In genomic region chr19:6132171-6132827, GRCm38 (mm10) we compare ENCODE assay signal across 18 mouse cellular contexts. TPM values are rescaled to one million over a fixed set of nuclear protein-coding genes. Genes with fewer than 3 reads are reported as not detected.
A peak's percentile ranks its signal among the peaks of the same experiment; 100 is the strongest.
DNase-seq lines count a peak whose midpoint lies in the region; ATAC-seq lines count a peak whose summit lies in the region.
"Had no signal": no experiment of that assay in that cellular context is flagged by ENCODE, and none has a peak within 500 bp of the region (broad histone marks: within the 10 kb centered on the region; RNA-seq: fewer than 3 reads in every experiment).

No protein-coding gene starts in this region.

- 75% methylated on average over 7 of the region's 7 CpGs for WGBS in heart, embryonic 12.5 days
- WGBS in neural tube, embryonic 15.5 days, result 74% methylated on average over 7 of the region's 7 CpGs

- H3K4me1 ChIP-seq in heart, embryonic 12.5 days (replicated peaks), result no peaks in the 10 kb centered on the region; the same call in 1 of the 2 replicates
- H3K4me1 ChIP-seq in megakaryocyte, embryonic 14.5 days, result peaks cover 33% of the 10 kb centered on the region
- H3K4me1 ChIP-seq in neural tube, embryonic 15.5 days, result peaks cover 4% of the 10 kb centered on the region

- H3K9me3 ChIP-seq in heart, embryonic 12.5 days (replicated peaks), result no peaks in the 10 kb centered on the region
- no peaks in the 10 kb centered on the region for H3K9me3 ChIP-seq in megakaryocyte, embryonic 14.5 days
- no peaks in the 10 kb centered on the region for H3K9me3 ChIP-seq in neural tube, embryonic 15.5 days (replicated peaks)
- H3K9me3 ChIP-seq: heart, embryonic 15.5 days; limb, embryonic 15.5 days had no signal

- no peak overlapping the region for H3K9ac ChIP-seq in heart, embryonic 12.5 days
- 0 out of 2 replicates have a peak overlapping the region, but pooled peaks have one; percentile 10 for H3K9ac ChIP-seq in neural tube, embryonic 15.5 days (replicated peaks)
- H3K9ac ChIP-seq: heart, embryonic 15.5 days; limb, embryonic 15.5 days had no signal

- ATAC-seq in heart, embryonic 12.5 days (ENCODE audit: insufficient number of reproducible peaks, low FRiP score), result peak; percentile 66
- ATAC-seq in megakaryocyte, adult 5-6 weeks (ENCODE audit: poor library complexity, severe bottlenecking), result no peak
- ATAC-seq in erythroblast, adult 5-6 weeks (replicated peaks; ENCODE audit: low FRiP score, poor library complexity, severe bottlenecking), result peak; percentile 75
- ATAC-seq in neural tube, embryonic 15.5 days (ENCODE audit: low FRiP score), result no peak
- ATAC-seq: intestine, postnatal 0 days had no signal

- peaks cover 26% of the 10 kb centered on the region for H3K36me3 ChIP-seq in heart, embryonic 12.5 days
- H3K36me3 ChIP-seq in megakaryocyte, embryonic 14.5 days (replicated peaks; ENCODE audit: low read length), result peaks cover 37% of the 10 kb centered on the region
- peaks cover 29% of the 10 kb centered on the region for H3K36me3 ChIP-seq in neural tube, embryonic 15.5 days

- peak overlapping the region; percentile 18 for H3K4me2 ChIP-seq in heart, embryonic 12.5 days
- H3K4me2 ChIP-seq in neural tube, embryonic 15.5 days, result no peak overlapping the region
- H3K4me2 ChIP-seq: heart, embryonic 15.5 days; limb, embryonic 15.5 days; midbrain, embryonic 11.5 days had no signal

- H3K27ac ChIP-seq in heart, embryonic 12.5 days (ENCODE audit: poor library complexity, severe bottlenecking), result 0 out of 2 replicates have a peak overlapping the region, but pooled peaks have one; percentile 5
- peak overlapping the region; percentile 9; the same call in 1 of the 2 replicates for H3K27ac ChIP-seq in neural tube, embryonic 15.5 days (replicated peaks)
- H3K27ac ChIP-seq: heart, embryonic 15.5 days; limb, embryonic 15.5 days had no signal

- no peaks in the 10 kb centered on the region for H3K27me3 ChIP-seq in heart, embryonic 12.5 days (replicated peaks)
- no peaks in the 10 kb centered on the region for H3K27me3 ChIP-seq in megakaryocyte, embryonic 14.5 days (replicated peaks)
- no peaks in the 10 kb centered on the region for H3K27me3 ChIP-seq in neural tube, embryonic 15.5 days (replicated peaks)
- H3K27me3 ChIP-seq: heart, embryonic 15.5 days; limb, embryonic 15.5 days had no signal

- intact Hi-C loops in heart, postnatal 36 days (cut with DNase I), result no loop called here

- no peak for DNase-seq in heart, postnatal 36 days
- DNase-seq in T-cell, adult 2 months (ENCODE audit: low spot score), result no peak
- no peak for DNase-seq in adrenal gland, adult 8-10 months
- DNase-seq: adrenal gland, postnatal 14 days; cerebellum, postnatal 14 days; right cerebral cortex, postnatal 4 days; thymus, adult 18-20 months had no signal

- H3K4me3 ChIP-seq in heart, embryonic 12.5 days, result no peak overlapping the region
- peak overlapping the region; percentile 20 for H3K4me3 ChIP-seq in megakaryocyte, embryonic 14.5 days (replicated peaks)
- no peak overlapping the region for H3K4me3 ChIP-seq in neural tube, embryonic 15.5 days (replicated peaks)
- H3K4me3 ChIP-seq: heart, embryonic 15.5 days; limb, embryonic 15.5 days had no signal

RNA-seq across cellular contexts. Expression of gene Snx15, which starts 4.2 kb away (rescaled TPM):
- 20.9 and 21.2 TPM in 2 replicates for polyA plus RNA-seq in heart, embryonic 12.5 days (2016; fragmentation: Nextera tagmentation; extraction: Ambion mirVana)
- 10 to 100 TPM; 12.8 to 13.3 TPM for total RNA-seq in heart, postnatal 36 days (2021)
- 138 and 337 TPM in 2 replicates for polyA plus RNA-seq in megakaryocyte, embryonic 14.5 days (2012; ENCODE audit: insufficient read depth, low replicate concordance)
- 9.9 and 13.5 TPM in 2 replicates for total RNA-seq in megakaryocyte, adult 5-6 weeks (2015)
- total RNA-seq in megakaryocyte, adult 5-6 weeks (2017), result 5.2 and 6.4 TPM in 2 replicates
- 115 and 175 TPM in 2 replicates for total RNA-seq in erythroblast, adult 5-6 weeks (2015; ENCODE audit: low replicate concordance)
- 111 and 128 TPM in 2 replicates for total RNA-seq in erythroblast, adult 5-6 weeks (2017; ENCODE audit: low replicate concordance)
- polyA plus RNA-seq in neural tube, embryonic 15.5 days (2015; fragmentation: Nextera tagmentation; extraction: Ambion mirVana), result 59.6 and 62.2 TPM in 2 replicates
- 10 to 100 TPM; 34.0 to 49.1 (median 37.8) TPM for total RNA-seq in adrenal gland, adult 8-10 months (2022)

RNA-seq across cellular contexts. Expression of gene Batf2, which starts 8.5 kb away (rescaled TPM):
- polyA plus RNA-seq in heart, embryonic 12.5 days (2016; fragmentation: Nextera tagmentation; extraction: Ambion mirVana), result 0.14 TPM in 1 of 2 replicates, not detected in the other
- total RNA-seq in heart, postnatal 36 days (2021), result under 1 TPM; 0.69 to 0.89 TPM
- 1.7 and 3.7 TPM in 2 replicates for polyA plus RNA-seq in megakaryocyte, embryonic 14.5 days (2012; ENCODE audit: insufficient read depth, low replicate concordance)
- 1.1 and 1.4 TPM in 2 replicates for total RNA-seq in megakaryocyte, adult 5-6 weeks (2015)
- total RNA-seq in megakaryocyte, adult 5-6 weeks (2017), result 0.48 and 0.49 TPM in 2 replicates
- total RNA-seq in erythroblast, adult 5-6 weeks (2015; ENCODE audit: low replicate concordance), result not detected in 2 replicates
- 2.4 TPM in 1 of 2 replicates, not detected in the other for total RNA-seq in erythroblast, adult 5-6 weeks (2017; ENCODE audit: low replicate concordance)
- 0.42 TPM in 1 of 2 replicates, not detected in the other for polyA plus RNA-seq in neural tube, embryonic 15.5 days (2015; fragmentation: Nextera tagmentation; extraction: Ambion mirVana)
- 1 to 10 TPM; 1.4 to 3.5 (median 2.7) TPM for total RNA-seq in adrenal gland, adult 8-10 months (2022)
- total RNA-seq: neutrophil, adult 5-6 weeks had no signal
- polyA plus RNA-seq: heart, embryonic 15.5 days; midbrain, embryonic 11.5 days had no signal

RNA-seq across cellular contexts. Expression of gene Arl2, which starts 9.0 kb away (rescaled TPM):
- 71.5 and 73.9 TPM in 2 replicates for polyA plus RNA-seq in heart, embryonic 12.5 days (2016; fragmentation: Nextera tagmentation; extraction: Ambion mirVana)
- total RNA-seq in heart, postnatal 36 days (2021), result 10 to 100 TPM; 57.7 to 67.5 TPM
- polyA plus RNA-seq in megakaryocyte, embryonic 14.5 days (2012; ENCODE audit: insufficient read depth, low replicate concordance), result 46.0 and 68.7 TPM in 2 replicates
- total RNA-seq in megakaryocyte, adult 5-6 weeks (2015), result 9.1 and 10.6 TPM in 2 replicates
- 8.0 and 9.7 TPM in 2 replicates for total RNA-seq in megakaryocyte, adult 5-6 weeks (2017)
- total RNA-seq in erythroblast, adult 5-6 weeks (2015; ENCODE audit: low replicate concordance), result 3.7 and 11.9 TPM in 2 replicates
- total RNA-seq in erythroblast, adult 5-6 weeks (2017; ENCODE audit: low replicate concordance), result 3.7 and 5.3 TPM in 2 replicates
- 139 and 157 TPM in 2 replicates for polyA plus RNA-seq in neural tube, embryonic 15.5 days (2015; fragmentation: Nextera tagmentation; extraction: Ambion mirVana)
- 100 to 1,000 TPM in 2 of 4 experiments, 10 to 100 TPM in 2; 92.7 to 127 (median 112) TPM for total RNA-seq in adrenal gland, adult 8-10 months (2022)

RNA-seq across cellular contexts. Expression of gene Sac3d1, which starts 13.8 kb away (rescaled TPM):
- 35.2 and 35.9 TPM in 2 replicates for polyA plus RNA-seq in heart, embryonic 12.5 days (2016; fragmentation: Nextera tagmentation; extraction: Ambion mirVana)
- 1 to 10 TPM; 8.5 to 8.8 TPM for total RNA-seq in heart, postnatal 36 days (2021)
- polyA plus RNA-seq in megakaryocyte, embryonic 14.5 days (2012; ENCODE audit: insufficient read depth, low replicate concordance), result 66.7 and 124 TPM in 2 replicates
- 3.4 and 5.7 TPM in 2 replicates for total RNA-seq in megakaryocyte, adult 5-6 weeks (2015)
- total RNA-seq in megakaryocyte, adult 5-6 weeks (2017), result 3.9 and 4.0 TPM in 2 replicates
- 6.3 and 10.2 TPM in 2 replicates for total RNA-seq in erythroblast, adult 5-6 weeks (2015; ENCODE audit: low replicate concordance)
- total RNA-seq in erythroblast, adult 5-6 weeks (2017; ENCODE audit: low replicate concordance), result 3.7 and 6.1 TPM in 2 replicates
- polyA plus RNA-seq in neural tube, embryonic 15.5 days (2015; fragmentation: Nextera tagmentation; extraction: Ambion mirVana), result 52.7 and 53.4 TPM in 2 replicates
- total RNA-seq in adrenal gland, adult 8-10 months (2022), result 10 to 100 TPM; 13.7 to 18.9 (median 16.1) TPM

RNA-seq across cellular contexts. Expression of gene Naaladl1, which starts 26.7 kb away (rescaled TPM):
- 0.22 TPM in 2 replicates for polyA plus RNA-seq in heart, embryonic 12.5 days (2016; fragmentation: Nextera tagmentation; extraction: Ambion mirVana)
- total RNA-seq in heart, postnatal 36 days (2021), result not detected
- polyA plus RNA-seq in megakaryocyte, embryonic 14.5 days (2012; ENCODE audit: insufficient read depth, low replicate concordance), result 0.30 TPM in 1 of 2 replicates, not detected in the other
- total RNA-seq in megakaryocyte, adult 5-6 weeks (2015), result 0.32 and 1.2 TPM in 2 replicates
- 0.28 and 0.55 TPM in 2 replicates for total RNA-seq in megakaryocyte, adult 5-6 weeks (2017)
- 0.58 and 1.0 TPM in 2 replicates for total RNA-seq in erythroblast, adult 5-6 weeks (2015; ENCODE audit: low replicate concordance)
- total RNA-seq in erythroblast, adult 5-6 weeks (2017; ENCODE audit: low replicate concordance), result 0.26 TPM in 1 of 2 replicates, not detected in the other
- 0.42 and 4.1 TPM in 2 replicates for polyA plus RNA-seq in neural tube, embryonic 15.5 days (2015; fragmentation: Nextera tagmentation; extraction: Ambion mirVana)
- under 1 TPM in 1 of 4 experiments, not detected in 3; 0.27 TPM for total RNA-seq in adrenal gland, adult 8-10 months (2022)
- total RNA-seq: gastrocnemius, adult 18-20 months; neutrophil, adult 5-6 weeks had no signal

Comparison
In these comparisons a context has a peak if more than half of its experiments do, and no peak if none do; other contexts are left out.
1. ATAC-seq: peak in heart, embryonic 12.5 days (single experiment) and erythroblast, adult 5-6 weeks (single experiment); none in megakaryocyte, adult 5-6 weeks (single experiment) and neural tube, embryonic 15.5 days (single experiment).
2. RNA of gene Arl2, which starts 9.0 kb away (total RNA-seq): 92.7 to 127 TPM in adrenal gland, adult 8-10 months and 57.7 to 67.5 TPM in heart, postnatal 36 days; 8.0 to 10.6 TPM in megakaryocyte, adult 5-6 weeks and 3.7 to 11.9 TPM in erythroblast, adult 5-6 weeks; every median in the first group is over 4 times any median in the second.